Mouse (Mus musculus) spleen, adult 2 months (tissue): Measurements from ENCODE around the gene Sgip1.

Experiments used
- CTCF ChIP-seq: fragments of 200-500 bp; IDR thresholded peaks from 2 replicates; pipeline ENCODE4 v1.5.1; 2011; ENCODE audit warnings: mild to moderate bottlenecking, inconsistent platforms; ENCODE audit not compliant: insufficient read depth, insufficient read length, insufficient replicate concordance; ENCODE audit errors: extremely low read depth
- POLR2A ChIP-seq: fragments of 200-500 bp; IDR thresholded peaks from 2 replicates; pipeline ENCODE4 v1.6.1; 2011; ENCODE audit warnings: low read depth, low read length, inconsistent platforms

DNA sequence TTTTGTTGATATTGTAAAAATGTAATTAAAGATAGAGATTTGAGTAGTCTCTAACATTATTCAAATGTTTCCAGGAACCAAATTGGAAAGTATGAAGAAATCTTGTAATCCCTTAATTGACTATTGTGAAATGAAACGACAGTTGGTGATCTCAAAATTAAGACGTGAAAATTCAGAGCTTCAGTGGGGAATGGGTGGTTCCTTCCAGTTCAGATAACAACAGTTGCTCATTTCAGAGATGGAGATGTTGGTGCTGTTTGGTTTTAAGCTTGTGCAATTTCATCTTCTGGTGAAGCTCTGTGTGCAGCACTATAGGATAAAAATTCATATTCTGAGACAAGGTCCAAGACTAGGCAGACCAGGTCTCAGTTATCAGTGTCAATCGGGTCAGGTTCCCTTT, 231.0 kb downstream of the Sgip1 start:
- TF ChIP-seq CTCF (no peak), POLR2A (no peak)
